Mouse (Mus musculus): ENCODE data around the gene Cnn3. TPM values are rescaled to one million over a fixed set of nuclear protein-coding genes. Genes with fewer than 3 reads are reported as not detected.

Cnn3 gene
- polyA plus RNA-seq, 1 experiment from 2014 or later: 743 TPM

DNA sequence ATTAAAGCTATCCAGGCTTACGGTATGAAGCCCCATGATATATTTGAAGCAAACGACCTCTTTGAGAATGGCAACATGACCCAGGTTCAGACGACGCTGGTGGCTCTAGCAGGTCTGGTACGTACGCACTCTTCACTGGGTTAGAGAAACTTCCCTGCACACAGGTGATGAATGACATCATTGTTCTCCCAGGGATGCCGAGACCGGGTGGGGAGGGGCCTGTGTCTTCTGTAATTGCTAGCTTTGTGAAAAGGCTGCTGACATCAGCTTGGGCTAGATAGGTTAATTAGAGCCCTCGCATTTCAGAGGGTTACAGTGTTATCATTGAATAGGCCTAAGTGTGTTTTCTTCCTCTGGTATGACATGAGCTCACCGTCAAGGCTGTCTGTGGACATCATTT, 25.1 kb downstream of the Cnn3 start:
- Histone ChIP-seq H3K27me3 (replicated peaks; ENCODE audit: control insufficient read depth, insufficient read depth, low read length) (no peaks in the 10 kb centered on the region), H3K4me1 (ENCODE audit: control insufficient read depth, insufficient read depth, low read length) (peaks cover 16% of the 10 kb centered on the region), H3K4me3 (ENCODE audit: low read depth, low read length) (no peak overlapping the region), H3K9me3 (replicated peaks; ENCODE audit: control insufficient read depth, low read length) (no peaks in the 10 kb centered on the region; the same call in 1 of the 2 replicates), H3K27ac (ENCODE audit: low read depth, low read length) (no peak overlapping the region), H3K9ac (ENCODE audit: low read length) (no peak overlapping the region), H3K4me2 (ENCODE audit: low read length) (no peak overlapping the region), H3K36me3 (ENCODE audit: control insufficient read depth, insufficient read depth, low read length) (peaks cover 53% of the 10 kb centered on the region)
- no peak for ATAC-seq
- 33% methylated on average over 10 of the region's 10 CpGs for WGBS
- peak; percentile 38 for DNase-seq (ENCODE audit: low spot score)

DNA sequence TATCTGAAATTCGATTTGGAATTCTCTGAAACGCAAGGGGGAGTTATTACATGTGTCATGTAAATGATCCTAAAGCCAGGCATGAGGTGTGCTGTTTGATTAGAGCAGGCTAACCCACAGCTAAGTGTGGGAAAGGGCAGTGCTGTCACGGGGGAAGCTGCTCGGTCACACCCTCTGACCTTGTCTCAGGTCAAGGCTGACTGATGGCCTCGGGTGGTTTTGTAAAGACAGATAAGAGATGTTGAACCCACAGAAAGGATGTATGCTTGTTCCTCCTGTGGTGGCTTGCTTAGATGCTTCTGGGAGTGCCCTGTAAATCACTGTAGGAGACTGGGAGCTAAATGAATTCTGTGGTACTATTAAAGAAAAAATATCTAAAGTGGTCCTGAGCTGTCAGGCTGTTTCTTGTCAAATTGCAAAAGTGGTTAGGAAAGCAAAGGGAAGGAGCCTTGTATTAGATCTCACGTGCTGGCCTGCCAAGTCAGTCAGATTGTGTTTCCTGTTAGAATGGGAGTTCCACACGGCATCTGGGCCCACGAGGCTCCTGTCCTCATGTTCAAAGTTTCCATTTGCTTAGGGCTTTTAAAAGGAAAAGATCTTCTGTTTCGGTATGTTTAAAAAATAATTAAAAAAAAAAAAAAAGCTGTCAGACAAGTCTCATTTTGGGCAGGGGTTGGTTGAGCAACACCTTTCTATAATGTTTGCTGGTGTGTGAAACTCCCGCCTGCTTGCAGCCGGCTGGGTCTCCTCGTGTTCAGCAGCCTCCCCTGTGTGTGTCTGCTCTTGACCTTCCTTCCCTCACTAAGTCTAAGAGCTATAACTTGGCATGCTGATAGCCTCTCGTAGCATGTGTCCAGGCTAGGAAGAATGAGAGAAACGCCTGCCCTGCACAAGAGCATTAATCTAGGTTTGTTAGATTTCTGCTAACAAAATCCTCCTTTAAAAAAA, 32.5 kb downstream of the Cnn3 start:
- Histone ChIP-seq H3K36me3 (ENCODE audit: control insufficient read depth, insufficient read depth, low read length) (peaks cover 72% of the 10 kb centered on the region), H3K9ac (ENCODE audit: low read length) (no peak overlapping the region), H3K27ac (ENCODE audit: low read depth, low read length) (no peak overlapping the region), H3K4me2 (ENCODE audit: low read length) (no peak overlapping the region), H3K9me3 (replicated peaks; ENCODE audit: control insufficient read depth, low read length) (no peaks in the 10 kb centered on the region; the same call in 1 of the 2 replicates), H3K4me3 (ENCODE audit: low read depth, low read length) (no peak overlapping the region), H3K4me1 (ENCODE audit: control insufficient read depth, insufficient read depth, low read length) (no peaks in the 10 kb centered on the region), H3K27me3 (replicated peaks; ENCODE audit: control insufficient read depth, insufficient read depth, low read length) (no peaks in the 10 kb centered on the region)
- no peak for DNase-seq (ENCODE audit: low spot score)
- no peak for ATAC-seq
- WGBS: 85% methylated on average over 14 of the region's 14 CpGs

DNA sequence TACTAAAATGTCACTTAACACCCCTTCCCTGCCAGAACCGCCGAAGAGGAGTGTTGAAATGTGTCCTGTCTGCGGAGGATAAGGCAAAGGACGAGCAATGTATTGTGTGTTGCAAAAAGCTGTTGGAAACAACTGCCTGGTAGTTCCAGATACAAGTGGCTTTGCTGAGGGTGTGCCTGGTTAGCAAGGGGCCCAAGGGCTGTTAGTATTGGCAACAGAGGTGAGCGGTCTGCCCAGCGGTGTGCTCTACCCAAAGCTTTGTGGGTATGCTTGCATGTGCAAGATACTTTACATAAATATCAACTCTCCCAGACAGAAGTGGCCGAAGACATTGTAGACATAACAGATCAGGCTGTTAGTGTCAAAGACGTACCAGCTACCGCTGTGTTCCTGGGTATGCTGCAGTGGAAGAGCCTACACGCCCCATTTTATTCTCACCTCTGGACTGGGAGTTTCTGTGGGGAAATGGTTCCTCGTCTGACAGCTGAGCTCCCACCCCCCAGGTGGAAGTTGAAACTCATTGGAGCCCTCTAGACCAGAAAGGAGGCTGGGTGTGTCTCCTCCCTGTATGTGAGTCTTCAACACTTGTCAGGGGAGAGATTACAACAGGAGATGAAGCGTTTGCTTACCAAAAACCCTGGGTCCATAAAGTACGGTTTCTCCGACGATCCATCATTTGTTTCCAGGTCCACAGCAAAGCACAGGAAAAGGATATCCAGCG, 34.3 kb downstream of the Cnn3 start:
- no peak overlapping the region for H3K4me2 ChIP-seq (ENCODE audit: low read length)
- H3K9ac ChIP-seq (ENCODE audit: low read length): no peak overlapping the region
- no peak overlapping the region for H3K27ac ChIP-seq (ENCODE audit: low read depth, low read length)
- peaks cover 54% of the 10 kb centered on the region for H3K36me3 ChIP-seq (ENCODE audit: control insufficient read depth, insufficient read depth, low read length)
- no peaks in the 10 kb centered on the region for H3K4me1 ChIP-seq (ENCODE audit: control insufficient read depth, insufficient read depth, low read length)
- no peak overlapping the region for H3K4me3 ChIP-seq (ENCODE audit: low read depth, low read length)
- no peaks in the 10 kb centered on the region for H3K27me3 ChIP-seq (replicated peaks; ENCODE audit: control insufficient read depth, insufficient read depth, low read length)
- no peaks in the 10 kb centered on the region; the same call in 1 of the 2 replicates for H3K9me3 ChIP-seq (replicated peaks; ENCODE audit: control insufficient read depth, low read length)
- 88% methylated on average over 16 of the region's 16 CpGs for WGBS
- DNase-seq (ENCODE audit: low spot score): no peak
- no peak for ATAC-seq

DNA sequence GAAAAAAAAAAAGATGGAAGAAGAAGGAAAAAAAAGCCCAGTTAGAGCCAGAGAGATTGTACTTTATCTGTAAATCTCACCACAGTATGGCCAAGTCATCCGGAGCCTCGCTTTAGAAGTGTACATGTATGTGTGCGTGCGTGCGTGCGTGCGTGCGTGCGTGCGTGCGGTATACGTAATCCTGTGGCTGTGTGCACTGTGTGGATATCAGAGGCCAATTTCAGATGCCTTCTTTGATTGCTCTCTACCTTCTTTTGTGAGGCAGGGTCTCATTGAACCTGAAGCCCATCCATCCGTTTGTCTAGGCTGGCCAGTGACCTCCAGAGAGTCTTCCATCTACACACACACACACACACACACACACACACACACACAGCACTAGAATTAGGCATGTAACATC, 35.2 kb downstream of the Cnn3 start:
- H3K9ac ChIP-seq (ENCODE audit: low read length): no peak overlapping the region
- H3K4me2 ChIP-seq (ENCODE audit: low read length): no peak overlapping the region
- no peaks in the 10 kb centered on the region for H3K4me1 ChIP-seq (ENCODE audit: control insufficient read depth, insufficient read depth, low read length)
- no peak for ATAC-seq
- WGBS: 91% methylated on average over 13 of the region's 13 CpGs
- DNase-seq (ENCODE audit: low spot score): no peak
- H3K36me3 ChIP-seq (ENCODE audit: control insufficient read depth, insufficient read depth, low read length): peaks cover 45% of the 10 kb centered on the region
- H3K4me3 ChIP-seq (ENCODE audit: low read depth, low read length): no peak overlapping the region
- H3K27me3 ChIP-seq (replicated peaks; ENCODE audit: control insufficient read depth, insufficient read depth, low read length): no peaks in the 10 kb centered on the region
- no peaks in the 10 kb centered on the region; the same call in 1 of the 2 replicates for H3K9me3 ChIP-seq (replicated peaks; ENCODE audit: control insufficient read depth, low read length)
- no peak overlapping the region for H3K27ac ChIP-seq (ENCODE audit: low read depth, low read length)

DNA sequence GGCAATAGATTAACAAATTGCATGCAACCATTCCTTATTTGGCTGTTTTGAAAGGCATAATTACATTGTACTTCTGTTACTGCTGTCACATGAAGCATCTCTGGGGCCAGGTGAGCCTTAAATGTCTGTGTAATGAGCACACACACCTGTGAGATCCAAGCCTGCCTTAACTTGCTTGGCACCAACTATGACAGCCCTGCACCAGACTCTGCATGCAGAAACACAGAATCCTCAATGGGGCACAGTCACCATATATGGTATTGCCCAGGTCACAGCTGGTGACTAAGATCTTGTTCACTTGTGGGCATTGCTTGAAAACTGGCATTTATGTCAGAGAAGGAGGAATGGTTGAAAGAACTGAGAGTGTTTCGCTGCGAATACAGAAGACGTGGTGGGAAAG, 36.5 kb downstream of the Cnn3 start:
- no peak for ATAC-seq
- Histone ChIP-seq H3K9me3 (replicated peaks; ENCODE audit: control insufficient read depth, low read length) (no peaks in the 10 kb centered on the region), H3K27me3 (replicated peaks; ENCODE audit: control insufficient read depth, insufficient read depth, low read length) (no peaks in the 10 kb centered on the region), H3K4me2 (ENCODE audit: low read length) (no peak overlapping the region), H3K4me3 (ENCODE audit: low read depth, low read length) (no peak overlapping the region), H3K27ac (ENCODE audit: low read depth, low read length) (no peak overlapping the region), H3K9ac (ENCODE audit: low read length) (no peak overlapping the region), H3K36me3 (ENCODE audit: control insufficient read depth, insufficient read depth, low read length) (peaks cover 32% of the 10 kb centered on the region), H3K4me1 (ENCODE audit: control insufficient read depth, insufficient read depth, low read length) (no peaks in the 10 kb centered on the region)
- 83% methylated on average over 3 of the region's 3 CpGs for WGBS
- no peak for DNase-seq (ENCODE audit: low spot score)

DNA sequence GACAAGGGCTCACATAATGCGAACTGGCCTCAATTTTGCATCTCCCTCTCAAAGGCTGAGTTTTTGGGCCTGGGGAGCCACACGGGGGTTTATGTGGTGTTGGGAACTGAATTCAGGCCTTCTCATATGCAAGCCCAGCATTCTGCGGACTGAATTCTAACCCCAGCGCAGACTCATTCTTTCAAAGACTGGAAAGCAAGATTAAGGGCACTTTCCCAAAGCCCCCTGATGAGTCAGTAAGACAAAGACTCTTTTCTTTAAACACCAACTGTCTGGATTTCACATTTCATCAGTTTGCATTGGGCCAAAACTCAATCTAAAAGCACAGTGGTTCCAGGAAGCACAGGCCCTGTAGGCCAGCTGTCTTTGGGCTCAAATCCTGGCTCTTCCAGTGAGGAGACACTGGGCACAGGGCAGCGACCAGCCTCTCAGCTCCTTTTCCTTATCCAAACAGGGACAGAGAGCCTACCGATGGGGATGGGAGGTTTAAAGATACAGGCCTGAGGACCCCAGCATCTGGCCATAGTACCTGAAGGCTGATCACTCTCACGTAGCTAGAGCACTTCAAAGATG, 38.5 kb downstream of the Cnn3 start:
- peaks cover 12% of the 10 kb centered on the region for H3K36me3 ChIP-seq (ENCODE audit: control insufficient read depth, insufficient read depth, low read length)
- peak overlapping the region; percentile 53; the same call in 1 of the 2 replicates for H3K27ac ChIP-seq (ENCODE audit: low read depth, low read length)
- no peak overlapping the region for H3K4me3 ChIP-seq (ENCODE audit: low read depth, low read length)
- no peak overlapping the region for H3K4me2 ChIP-seq (ENCODE audit: low read length)
- WGBS: 17% methylated on average over 7 of the region's 7 CpGs
- H3K9ac ChIP-seq (ENCODE audit: low read length): no peak overlapping the region
- no peaks in the 10 kb centered on the region for H3K27me3 ChIP-seq (replicated peaks; ENCODE audit: control insufficient read depth, insufficient read depth, low read length)
- H3K4me1 ChIP-seq (ENCODE audit: control insufficient read depth, insufficient read depth, low read length): peaks cover 7% of the 10 kb centered on the region; the same call in 1 of the 2 replicates
- H3K9me3 ChIP-seq (replicated peaks; ENCODE audit: control insufficient read depth, low read length): no peaks in the 10 kb centered on the region
- peak; percentile 45 for DNase-seq (ENCODE audit: low spot score)
- no peak for ATAC-seq

DNA sequence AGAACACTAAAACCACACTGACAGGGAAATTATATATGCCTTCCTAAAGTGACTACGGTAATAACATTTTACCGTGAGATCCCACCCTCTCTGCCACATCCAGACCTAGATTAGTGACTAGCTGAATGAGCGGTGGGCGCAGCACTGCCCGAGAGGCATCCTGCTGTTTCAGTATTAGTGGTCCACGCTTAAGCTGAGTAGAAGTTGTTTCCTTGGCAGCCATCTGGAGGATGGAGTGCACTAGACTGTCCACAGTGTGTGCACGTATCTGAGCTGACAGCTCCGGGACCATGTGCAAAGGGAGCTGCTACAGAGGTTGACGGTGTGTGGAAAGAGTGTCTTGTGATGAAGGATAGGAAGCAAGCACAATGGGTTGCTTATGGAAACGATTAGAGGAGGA, 39.5 kb downstream of the Cnn3 start:
- H3K27ac ChIP-seq (ENCODE audit: low read depth, low read length): no peak overlapping the region
- DNase-seq (ENCODE audit: low spot score): no peak
- ATAC-seq: no peak

DNA sequence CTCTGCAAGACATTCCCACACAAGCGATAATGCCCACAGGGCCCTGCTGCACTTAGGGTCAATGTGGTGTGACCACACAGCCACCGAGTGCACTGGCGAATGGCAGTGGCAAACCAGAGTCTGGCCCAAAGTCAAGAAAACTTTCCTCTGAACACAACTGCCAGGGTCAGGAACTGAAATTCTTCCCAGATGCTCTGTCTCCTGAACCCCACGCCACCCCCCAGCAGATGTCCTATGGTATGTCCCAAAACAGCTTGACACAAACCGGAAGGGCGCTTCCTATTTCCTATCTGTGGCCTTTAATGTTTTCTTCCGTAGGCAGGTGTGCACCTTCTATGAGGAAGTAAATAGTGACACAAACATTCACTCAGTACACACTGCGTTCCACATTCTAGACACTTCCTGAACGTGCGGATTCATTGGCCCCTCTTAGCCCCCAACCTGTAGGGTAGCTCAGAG, 40.8 kb downstream of the Cnn3 start:
- Histone ChIP-seq H3K9ac (ENCODE audit: low read length) (no peak overlapping the region), H3K27me3 (replicated peaks; ENCODE audit: control insufficient read depth, insufficient read depth, low read length) (no peaks in the 10 kb centered on the region), H3K4me2 (ENCODE audit: low read length) (no peak overlapping the region), H3K27ac (ENCODE audit: low read depth, low read length) (no peak overlapping the region), H3K4me1 (ENCODE audit: control insufficient read depth, insufficient read depth, low read length) (peaks cover 7% of the 10 kb centered on the region; the same call in 1 of the 2 replicates), H3K9me3 (replicated peaks; ENCODE audit: control insufficient read depth, low read length) (no peaks in the 10 kb centered on the region), H3K4me3 (ENCODE audit: low read depth, low read length) (no peak overlapping the region), H3K36me3 (ENCODE audit: control insufficient read depth, insufficient read depth, low read length) (no peaks in the 10 kb centered on the region)
- no peak for ATAC-seq
- 91% methylated on average over 10 of the region's 10 CpGs for WGBS
- DNase-seq (ENCODE audit: low spot score): no peak

More for the DNA sequence above, 39.5 kb downstream of the Cnn3 start:
- Histone ChIP-seq H3K27me3 (replicated peaks; ENCODE audit: control insufficient read depth, insufficient read depth, low read length) (no peaks in the 10 kb centered on the region), H3K4me1 (ENCODE audit: control insufficient read depth, insufficient read depth, low read length) (peaks cover 7% of the 10 kb centered on the region; the same call in 1 of the 2 replicates), H3K4me2 (ENCODE audit: low read length) (no peak overlapping the region), H3K9me3 (replicated peaks; ENCODE audit: control insufficient read depth, low read length) (no peaks in the 10 kb centered on the region), H3K36me3 (ENCODE audit: control insufficient read depth, insufficient read depth, low read length) (peaks cover 3% of the 10 kb centered on the region; the same call in 1 of the 2 replicates), H3K9ac (ENCODE audit: low read length) (no peak overlapping the region), H3K4me3 (ENCODE audit: low read depth, low read length) (no peak overlapping the region)
- 71% methylated on average over 10 of the region's 10 CpGs for WGBS

Measured in forebrain, embryonic 14.5 days (tissue).